Mouse (Mus musculus): ENCODE measurements around the gene Astn1. TPM values are rescaled to one million over a fixed set of nuclear protein-coding genes. Genes with fewer than 3 reads are reported as not detected.
A peak's percentile ranks its signal among the peaks of the same experiment; 100 is the strongest.

The Astn1 gene
- total and polyA plus RNA-seq, 3 experiments: 0.64 to 1.0 (median 0.91) TPM

DNA sequence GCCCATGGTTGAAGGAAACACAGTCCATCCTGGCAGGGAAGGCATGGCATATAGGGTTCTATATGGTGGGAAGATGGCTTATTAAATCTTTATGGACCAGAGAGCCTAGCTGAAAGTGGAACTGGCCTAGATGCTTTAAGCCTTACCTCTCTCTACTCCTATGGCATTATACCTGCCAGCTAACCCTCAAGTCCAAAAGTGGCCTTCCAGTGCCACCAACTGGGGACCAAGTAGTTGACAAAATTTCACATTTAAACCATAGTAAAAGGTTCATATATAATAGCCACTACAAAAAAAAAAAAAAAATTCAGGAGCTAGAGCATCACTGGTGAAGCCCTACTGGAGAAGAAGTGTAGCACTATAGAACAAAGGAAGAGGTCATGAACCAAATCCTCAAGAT, 150.0 kb downstream of the Astn1 start:
- intact Hi-C loops (cut with DNase I): no loop called here

DNA sequence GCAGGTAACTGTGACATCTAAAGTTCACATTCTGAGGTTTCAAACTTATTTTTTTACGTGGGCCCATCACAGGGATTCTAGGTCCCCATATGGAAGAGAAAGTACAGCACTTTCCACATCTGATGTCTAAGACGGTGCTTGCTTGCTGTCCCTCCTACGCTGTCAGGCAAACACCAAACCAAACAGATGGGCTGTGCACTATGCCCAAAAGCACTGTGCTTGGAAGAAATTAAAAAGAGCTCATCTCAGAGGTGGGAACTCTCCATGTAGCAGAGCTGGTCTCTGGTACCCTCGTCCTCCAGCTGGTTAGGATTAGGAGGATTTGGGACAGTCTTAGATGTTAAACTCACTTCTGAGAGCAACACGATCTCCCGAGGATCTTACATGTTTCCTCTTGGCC, 150.6 kb downstream of the Astn1 start:
- DNase-seq: no peak
- intact Hi-C loops (cut with DNase I): no loop called here
- H3K27me3 ChIP-seq (ENCODE audit: control insufficient read depth, insufficient read depth, low read length): no peaks in the 10 kb centered on the region
- no peaks in the 10 kb centered on the region for H3K79me2 ChIP-seq (replicated peaks; ENCODE audit: control insufficient read depth, insufficient read depth, low read length)
- no peaks in the 10 kb centered on the region for H3K36me3 ChIP-seq (ENCODE audit: control insufficient read depth, insufficient read depth, low read length)
- 79% methylated on average over 6 of the region's 6 CpGs for WGBS
- TF ChIP-seq CTCF (IDR thresholded peaks at IDR 0.05): no peak
- no peak for TF ChIP-seq POLR2A (IDR thresholded peaks at IDR 0.05; ENCODE audit: insufficient read depth, low read depth, low read length)
- TF ChIP-seq EP300 (IDR thresholded peaks at IDR 0.05; ENCODE audit: insufficient read depth, low read depth, low read length): no peak
- no peak overlapping the region for H3K27ac ChIP-seq
- no peak overlapping the region for H3K9ac ChIP-seq (ENCODE audit: low read depth, low read length)
- no peak overlapping the region for H3K4me3 ChIP-seq
- H3K4me1 ChIP-seq (ENCODE audit: control insufficient read depth, insufficient read depth, low read length): no peaks in the 10 kb centered on the region

More for the DNA sequence above, 150.0 kb downstream of the Astn1 start:
- H3K79me2 ChIP-seq (replicated peaks; ENCODE audit: control insufficient read depth, insufficient read depth, low read length): no peaks in the 10 kb centered on the region
- H3K27ac ChIP-seq: no peak overlapping the region
- TF ChIP-seq CTCF (IDR thresholded peaks at IDR 0.05) (no peak), EP300 (IDR thresholded peaks at IDR 0.05; ENCODE audit: insufficient read depth, low read depth, low read length) (no peak), POLR2A (IDR thresholded peaks at IDR 0.05; ENCODE audit: insufficient read depth, low read depth, low read length) (no peak)
- no peaks in the 10 kb centered on the region for H3K4me1 ChIP-seq (ENCODE audit: control insufficient read depth, insufficient read depth, low read length)
- H3K4me3 ChIP-seq: no peak overlapping the region
- H3K9ac ChIP-seq (ENCODE audit: low read depth, low read length): no peak overlapping the region
- no peaks in the 10 kb centered on the region for H3K27me3 ChIP-seq (ENCODE audit: control insufficient read depth, insufficient read depth, low read length)
- no peak for DNase-seq
- no peaks in the 10 kb centered on the region for H3K36me3 ChIP-seq (ENCODE audit: control insufficient read depth, insufficient read depth, low read length)

- Histone ChIP-seq H3K4me3 (no peak overlapping the region), H3K79me2 (replicated peaks; ENCODE audit: control insufficient read depth, insufficient read depth, low read length) (no peaks in the 10 kb centered on the region), H3K4me1 (ENCODE audit: control insufficient read depth, insufficient read depth, low read length) (no peaks in the 10 kb centered on the region), H3K36me3 (ENCODE audit: control insufficient read depth, insufficient read depth, low read length) (no peaks in the 10 kb centered on the region), H3K27ac (no peak overlapping the region), H3K9ac (ENCODE audit: low read depth, low read length) (no peak overlapping the region), H3K27me3 (ENCODE audit: control insufficient read depth, insufficient read depth, low read length) (no peaks in the 10 kb centered on the region)
- intact Hi-C loops (cut with DNase I): no loop called here
- no peak for TF ChIP-seq EP300 (IDR thresholded peaks at IDR 0.05; ENCODE audit: insufficient read depth, low read depth, low read length)
- TF ChIP-seq POLR2A (IDR thresholded peaks at IDR 0.05; ENCODE audit: insufficient read depth, low read depth, low read length): no peak
- TF ChIP-seq CTCF (IDR thresholded peaks at IDR 0.05): no peak
- DNase-seq: peak in 1 of 2 experiments; percentile 23
- WGBS: 48% methylated on average over 13 of the region's 13 CpGs
These were observed 151.5 kb downstream of the Astn1 start for GRCm38 (mm10) chr1:158513572-158513971.

DNA sequence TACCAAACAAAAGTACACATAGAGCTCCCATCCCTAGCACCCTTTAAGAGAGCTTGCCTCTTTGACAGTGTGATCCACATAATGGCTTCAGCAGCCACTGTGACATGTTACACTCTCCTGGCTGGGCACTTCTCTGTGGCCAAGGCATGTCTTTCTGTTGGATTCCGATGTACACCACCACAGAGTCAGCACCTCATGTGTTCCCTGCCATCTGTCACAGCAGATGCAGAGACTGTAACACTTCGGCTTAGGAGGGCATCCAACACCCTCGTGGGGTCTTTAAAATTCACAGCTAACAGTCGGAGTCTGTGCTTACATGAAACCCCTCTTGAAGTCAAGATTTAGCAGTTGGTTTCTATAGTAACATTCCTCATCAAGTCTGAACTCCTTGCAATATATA, 154.5 kb downstream of the Astn1 start:
- 86% methylated on average over 4 of the region's 4 CpGs for WGBS
- no peak for DNase-seq

GRCm38 (mm10) chr1:158536195-158536594, 174.1 kb downstream of the Astn1 start:
- H3K27me3 ChIP-seq (ENCODE audit: control insufficient read depth, insufficient read depth, low read length): no peaks in the 10 kb centered on the region
- intact Hi-C loops (cut with DNase I): no loop called here
- no peaks in the 10 kb centered on the region for H3K79me2 ChIP-seq (replicated peaks; ENCODE audit: control insufficient read depth, insufficient read depth, low read length)
- no peak for TF ChIP-seq POLR2A (IDR thresholded peaks at IDR 0.05; ENCODE audit: insufficient read depth, low read depth, low read length)
- no peak for TF ChIP-seq EP300 (IDR thresholded peaks at IDR 0.05; ENCODE audit: insufficient read depth, low read depth, low read length)
- TF ChIP-seq CTCF (IDR thresholded peaks at IDR 0.05): no peak
- H3K4me1 ChIP-seq (ENCODE audit: control insufficient read depth, insufficient read depth, low read length): no peaks in the 10 kb centered on the region
- no peaks in the 10 kb centered on the region for H3K36me3 ChIP-seq (ENCODE audit: control insufficient read depth, insufficient read depth, low read length)
- H3K4me3 ChIP-seq: no peak overlapping the region
- no peak overlapping the region for H3K9ac ChIP-seq (ENCODE audit: low read depth, low read length)
- no peak overlapping the region for H3K27ac ChIP-seq
- 70% methylated on average over 3 of the region's 3 CpGs for WGBS
- DNase-seq: no peak

More for the DNA sequence above, 154.5 kb downstream of the Astn1 start:
- Histone ChIP-seq H3K4me1 (ENCODE audit: control insufficient read depth, insufficient read depth, low read length) (no peaks in the 10 kb centered on the region), H3K27ac (no peak overlapping the region), H3K4me3 (no peak overlapping the region), H3K36me3 (ENCODE audit: control insufficient read depth, insufficient read depth, low read length) (no peaks in the 10 kb centered on the region), H3K27me3 (ENCODE audit: control insufficient read depth, insufficient read depth, low read length) (no peaks in the 10 kb centered on the region), H3K79me2 (replicated peaks; ENCODE audit: control insufficient read depth, insufficient read depth, low read length) (no peaks in the 10 kb centered on the region), H3K9ac (ENCODE audit: low read depth, low read length) (no peak overlapping the region)
- TF ChIP-seq POLR2A (IDR thresholded peaks at IDR 0.05; ENCODE audit: insufficient read depth, low read depth, low read length) (no peak), EP300 (IDR thresholded peaks at IDR 0.05; ENCODE audit: insufficient read depth, low read depth, low read length) (no peak), CTCF (IDR thresholded peaks at IDR 0.05) (no peak)
- intact Hi-C loops (cut with DNase I): no loop called here

- no peak overlapping the region for H3K4me3 ChIP-seq
- no peaks in the 10 kb centered on the region for H3K79me2 ChIP-seq (replicated peaks; ENCODE audit: control insufficient read depth, insufficient read depth, low read length)
- no peaks in the 10 kb centered on the region for H3K27me3 ChIP-seq (ENCODE audit: control insufficient read depth, insufficient read depth, low read length)
- H3K9ac ChIP-seq (ENCODE audit: low read depth, low read length): no peak overlapping the region
- no peak for DNase-seq
- TF ChIP-seq CTCF (IDR thresholded peaks at IDR 0.05) (no peak), POLR2A (IDR thresholded peaks at IDR 0.05; ENCODE audit: insufficient read depth, low read depth, low read length) (no peak), EP300 (IDR thresholded peaks at IDR 0.05; ENCODE audit: insufficient read depth, low read depth, low read length) (no peak)
- 86% methylated on average over 1 of the region's 1 CpGs for WGBS
- H3K36me3 ChIP-seq (ENCODE audit: control insufficient read depth, insufficient read depth, low read length): no peaks in the 10 kb centered on the region
- H3K27ac ChIP-seq: no peak overlapping the region
- H3K4me1 ChIP-seq (ENCODE audit: control insufficient read depth, insufficient read depth, low read length): no peaks in the 10 kb centered on the region
- intact Hi-C loops (cut with DNase I): no loop called here
These were observed 174.8 kb downstream of the Astn1 start for GRCm38 (mm10) chr1:158536867-158537266.

All from heart, adult 2 months (tissue).